Mouse (Mus musculus) embryonic facial prominence, embryonic 14.5 days (tissue): Measurements from ENCODE around the gene Rhobtb3. TPM values are rescaled to one million over a fixed set of nuclear protein-coding genes. Genes with fewer than 3 reads are reported as not detected.
A peak's percentile ranks its signal among the peaks of the same experiment; 100 is the strongest.

Source experiments
- ATAC-seq: fragments of 200-750 bp; cut with Nextera tagmentation; 2 replicates; pipeline ENCODE4 v1.8.0; 2017; ENCODE audit warnings: low read depth, moderate number of reproducible peaks, moderate TSS enrichment
- DNase-seq: peaks from one replicate; pipeline ENCODE4 v3.0.0-alpha.2; 2015; ENCODE audit warnings: low spot score
- H3K27ac ChIP-seq: fragments of 300-500 bp; sonication (generic); replicated peaks from 2 replicates; pipeline ENCODE4 v1.5.1; 2014; ENCODE audit warnings: low read depth, mild to moderate bottlenecking, low read length, moderate library complexity
- H3K27me3 ChIP-seq: fragments of 300-500 bp; sonication (generic); replicated peaks from 2 replicates; pipeline ENCODE4 v1.6.1; 2014; ENCODE audit warnings: low read length; ENCODE audit not compliant: control insufficient read depth, insufficient read depth
- H3K36me3 ChIP-seq: fragments of 300-500 bp; sonication (generic); 2 replicates; pipeline ENCODE4 v1.6.1; 2014; ENCODE audit warnings: low read length, mixed read lengths; ENCODE audit not compliant: control insufficient read depth, insufficient read depth
- H3K4me1 ChIP-seq: fragments of 300-500 bp; sonication (generic); 2 replicates; pipeline ENCODE4 v1.6.1; 2014; ENCODE audit warnings: antibody characterized with exemption, low read length; ENCODE audit not compliant: control insufficient read depth, insufficient read depth
- H3K4me2 ChIP-seq: fragments of 300-500 bp; sonication (generic); 2 replicates; pipeline ENCODE4 v1.6.1; 2014; ENCODE audit warnings: low read depth, mild to moderate bottlenecking, low read length, moderate library complexity, mixed read lengths
- H3K4me3 ChIP-seq: fragments of 300-500 bp; sonication (generic); 2 replicates; pipeline ENCODE4 v1.5.1; 2014; ENCODE audit warnings: low read depth, mild to moderate bottlenecking, low read length
- H3K9ac ChIP-seq: fragments of 300-500 bp; sonication (generic); 2 replicates; pipeline ENCODE4 v1.6.1; 2014; ENCODE audit warnings: low read depth, mild to moderate bottlenecking, low read length, moderate library complexity, mixed read lengths
- H3K9me3 ChIP-seq: fragments of 300-500 bp; sonication (generic); 2 replicates; pipeline ENCODE4 v1.6.1; 2016; ENCODE audit warnings: low read length; ENCODE audit not compliant: control insufficient read depth
- WGBS: fragments of 180-500 bp; shearing (Covaris S2); extraction: QIAGEN DNeasy Blood & Tissue Kit; methylation state at CpG from one replicate; pipeline ENCODE4 v1.1.7; 2014; 5-methylcytosine and 5-hydroxymethylcytosine counted together
- polyA plus RNA-seq: library from polyadenylated mRNA; unstranded; fragments of >200 nt; fragmentation: Nextera tagmentation; extraction: Ambion mirVana; gene quantifications from 2 replicates; pipeline ENCODE4 v1.2.1, GENCODE M21; 2014

Rhobtb3 gene
- 43.0 and 47.6 TPM in 2 replicates for polyA plus RNA-seq

DNA sequence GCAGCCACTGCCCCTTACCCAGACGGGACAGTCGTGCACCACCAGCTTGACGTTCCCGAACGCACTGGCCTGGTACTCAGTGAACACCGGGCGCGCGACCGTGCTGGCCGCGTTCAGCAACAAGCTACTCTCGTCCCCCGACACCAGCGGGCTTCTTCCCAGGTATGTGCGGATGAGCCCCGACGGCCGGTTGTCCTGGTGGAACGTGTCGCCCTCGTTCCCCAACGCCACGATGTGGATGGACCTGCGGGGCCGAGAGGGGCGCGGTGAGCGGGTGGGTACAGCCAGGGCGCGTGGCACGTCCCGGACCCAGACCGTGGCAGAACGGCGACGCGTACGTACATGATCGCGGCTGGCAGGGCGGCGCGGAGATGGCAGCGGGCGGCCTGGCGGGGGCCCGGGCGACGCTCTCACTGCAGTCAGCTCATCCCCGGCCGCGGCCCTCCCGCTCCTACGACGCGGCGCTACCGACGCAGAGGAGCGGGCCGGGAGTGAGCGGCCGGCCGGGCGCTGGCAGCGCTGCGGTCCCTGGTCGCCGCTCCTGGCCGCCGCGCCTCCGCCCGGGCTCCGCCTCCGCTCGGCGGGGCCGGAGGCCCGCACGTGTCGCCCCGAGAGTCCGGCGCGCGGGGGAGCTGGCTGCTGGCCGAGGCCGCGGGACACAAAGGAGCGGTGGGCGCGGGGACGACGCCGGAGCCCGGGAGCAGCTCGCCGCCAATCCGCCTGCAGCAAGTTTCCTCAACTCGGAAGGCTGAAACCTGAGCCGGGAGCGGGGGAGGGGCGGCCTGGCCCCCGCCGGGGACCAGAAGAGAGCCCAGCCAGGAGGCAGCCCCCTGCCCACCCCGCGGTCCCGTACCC, at the start of gene Rhobtb3:
TSS of gene Rhobtb3 (minus strand) at position 737 of the 855 bp plus-strand sequence.
- peak; percentile 93 for DNase-seq
- H3K4me1 ChIP-seq: peaks cover 13% of the 10 kb centered on the region
- H3K27me3 ChIP-seq: no peaks in the 10 kb centered on the region
- H3K27ac ChIP-seq: peak within 1 kb of the TSS; percentile 99
- no peaks in the 10 kb centered on the region for H3K9me3 ChIP-seq
- peaks cover 11% of the 10 kb centered on the region for H3K36me3 ChIP-seq
- H3K4me2 ChIP-seq: peak within 1 kb of the TSS; percentile 60
- peak within 1 kb of the TSS; percentile 98 for H3K9ac ChIP-seq
- WGBS: under 1% methylated on average over 22 of the region's 110 CpGs
- ATAC-seq: peak; percentile 91
- H3K4me3 ChIP-seq: peak within 1 kb of the TSS; percentile 89

DNA sequence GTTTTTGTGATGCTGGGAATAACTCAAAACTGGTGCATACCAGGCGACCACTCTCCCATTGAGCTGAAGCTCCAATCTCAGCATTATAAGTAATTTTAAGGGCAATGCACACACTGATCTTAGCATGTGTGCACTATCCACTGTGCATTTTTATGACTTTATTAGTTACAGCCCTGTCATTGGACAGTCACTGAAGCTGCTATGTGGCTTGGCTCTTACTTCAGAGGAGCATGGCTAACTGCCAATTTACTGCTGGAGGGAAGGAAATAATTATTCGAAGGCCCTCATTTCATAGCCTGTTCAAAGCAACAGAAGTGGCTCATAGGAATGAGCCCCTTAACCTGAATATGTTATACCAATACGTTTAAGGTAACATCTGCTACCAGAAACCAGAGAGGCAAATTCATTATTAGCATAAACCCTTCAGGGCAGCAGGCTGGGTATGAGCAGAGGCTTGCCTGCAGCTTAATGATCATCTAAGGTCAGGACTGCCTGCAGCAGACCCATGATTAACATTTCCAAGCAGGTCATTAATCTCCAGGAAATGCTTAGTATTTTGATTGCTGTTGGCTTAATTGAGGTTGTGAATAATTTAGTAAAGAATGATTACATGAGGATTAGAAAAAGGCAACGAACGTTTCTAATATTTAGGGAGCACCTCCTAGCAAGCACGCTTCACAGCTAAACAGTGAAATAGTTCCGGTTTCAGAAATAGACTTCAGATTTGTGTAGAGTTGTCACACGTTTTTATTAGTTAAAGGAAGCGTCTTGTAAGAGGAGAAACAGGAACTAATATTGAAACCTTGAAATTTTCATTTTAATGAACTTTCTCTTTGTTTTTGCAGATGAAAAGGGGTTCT, 48.7 kb upstream of the Rhobtb3 start:
- 39% methylated on average over 9 of the region's 9 CpGs for WGBS
- no peak overlapping the region for H3K4me3 ChIP-seq
- DNase-seq (peak; percentile 75), ATAC-seq (peak; percentile 74)
- H3K4me2 ChIP-seq: no peak overlapping the region
- H3K27me3 ChIP-seq: no peaks in the 10 kb centered on the region
- H3K4me1 ChIP-seq: no peaks in the 10 kb centered on the region
- H3K9ac ChIP-seq: no peak overlapping the region
- H3K36me3 ChIP-seq: no peaks in the 10 kb centered on the region
- H3K9me3 ChIP-seq: peaks cover 10% of the 10 kb centered on the region
- H3K27ac ChIP-seq: no peak overlapping the region

DNA sequence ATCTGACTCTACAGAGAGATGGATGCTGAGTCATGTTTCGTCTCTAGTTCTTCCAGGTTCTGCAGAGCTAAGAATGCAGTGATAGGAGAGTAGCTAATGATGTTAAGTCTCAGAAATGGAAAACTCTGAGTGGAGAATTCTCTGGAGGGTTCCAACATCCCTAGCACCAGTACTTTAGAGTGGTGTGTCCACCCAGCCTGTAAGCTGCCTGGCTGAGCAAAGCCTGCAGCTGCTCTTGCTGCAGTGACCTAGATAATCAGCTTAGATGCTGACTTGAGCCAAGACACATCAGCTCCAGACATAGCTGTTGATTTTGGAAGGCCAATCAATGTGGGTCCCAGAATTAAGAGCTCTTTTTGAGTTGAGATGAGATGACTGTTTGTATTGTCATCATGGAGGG, 44.4 kb upstream of the Rhobtb3 start:
- Histone ChIP-seq H3K27me3 (no peaks in the 10 kb centered on the region), H3K9me3 (no peaks in the 10 kb centered on the region), H3K4me2 (no peak overlapping the region), H3K27ac (no peak overlapping the region), H3K4me1 (no peaks in the 10 kb centered on the region), H3K36me3 (no peaks in the 10 kb centered on the region), H3K9ac (no peak overlapping the region), H3K4me3 (no peak overlapping the region)
- peak; percentile 17 for DNase-seq
- 79% methylated on average over 1 of the region's 1 CpGs for WGBS
- ATAC-seq: no peak

DNA sequence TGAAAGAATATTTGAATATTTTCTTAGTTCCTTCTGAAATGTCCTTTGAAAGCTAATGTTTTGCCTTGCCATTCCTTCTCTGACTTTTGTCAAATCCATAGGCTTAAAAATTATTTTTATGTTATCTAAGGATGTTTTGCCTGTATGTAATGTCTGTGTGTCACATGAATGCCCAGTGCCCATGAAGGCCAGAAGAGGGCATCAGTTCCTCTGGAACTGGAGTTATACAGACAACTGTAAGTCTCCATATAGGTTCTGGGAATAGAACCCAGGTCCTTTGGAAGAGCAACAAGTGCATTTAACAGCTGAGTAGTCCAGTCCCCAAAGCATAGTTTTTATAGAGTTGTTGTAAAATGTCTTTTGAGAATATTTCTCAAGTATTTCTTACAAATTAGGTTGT, 38.2 kb upstream of the Rhobtb3 start:
- Histone ChIP-seq H3K9me3 (no peaks in the 10 kb centered on the region), H3K4me2 (no peak overlapping the region), H3K27me3 (no peaks in the 10 kb centered on the region), H3K27ac (no peak overlapping the region), H3K4me1 (no peaks in the 10 kb centered on the region), H3K9ac (no peak overlapping the region), H3K4me3 (no peak overlapping the region), H3K36me3 (no peaks in the 10 kb centered on the region)
- ATAC-seq: no peak
- DNase-seq: no peak

DNA sequence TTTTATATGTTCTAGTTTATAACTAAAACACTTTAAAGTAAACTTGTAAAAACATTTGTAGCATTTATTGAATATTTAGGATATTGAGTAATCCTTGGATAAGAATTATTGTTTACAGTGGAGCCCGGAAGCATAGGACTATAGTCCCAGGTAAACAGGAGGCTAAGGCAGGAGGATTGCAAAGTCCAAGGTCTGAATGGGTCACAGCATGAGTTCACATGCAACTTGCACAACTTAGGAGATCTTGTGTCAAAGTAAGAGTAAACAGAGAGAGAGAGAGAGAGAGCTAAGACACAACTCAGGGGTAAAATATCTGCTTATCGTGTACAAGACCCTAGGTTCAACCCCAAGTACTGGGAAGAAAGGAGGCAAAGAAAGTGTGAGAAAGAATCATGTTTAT, 32.9 kb upstream of the Rhobtb3 start:
- no peaks in the 10 kb centered on the region for H3K9me3 ChIP-seq
- H3K4me3 ChIP-seq: no peak overlapping the region
- no peak overlapping the region for H3K27ac ChIP-seq
- no peaks in the 10 kb centered on the region for H3K27me3 ChIP-seq
- no peak for DNase-seq
- 82% methylated on average over 2 of the region's 2 CpGs for WGBS
- H3K4me1 ChIP-seq: no peaks in the 10 kb centered on the region
- no peak overlapping the region for H3K9ac ChIP-seq
- no peak for ATAC-seq
- no peak overlapping the region for H3K4me2 ChIP-seq
- no peaks in the 10 kb centered on the region for H3K36me3 ChIP-seq

DNA sequence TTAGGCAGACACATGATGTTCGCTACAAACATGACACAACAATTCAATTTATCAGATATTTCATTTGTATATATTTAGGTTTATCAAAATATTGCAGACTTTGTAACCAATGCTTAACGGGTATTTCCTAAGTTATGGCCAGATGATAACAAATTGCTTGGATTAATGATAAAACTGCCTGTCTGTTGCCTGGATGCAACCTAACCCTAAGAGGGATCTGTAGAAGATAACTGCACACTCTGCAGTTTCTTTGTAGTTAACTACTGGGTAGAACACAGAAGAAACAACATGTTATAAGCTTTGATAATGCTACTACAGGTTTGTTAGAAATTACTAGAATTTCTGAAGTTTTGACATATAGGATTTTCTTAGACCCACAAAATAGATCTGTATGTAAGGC, 32.5 kb upstream of the Rhobtb3 start:
- H3K27me3 ChIP-seq: no peaks in the 10 kb centered on the region
- no peaks in the 10 kb centered on the region for H3K4me1 ChIP-seq
- no peaks in the 10 kb centered on the region for H3K9me3 ChIP-seq
- H3K27ac ChIP-seq: no peak overlapping the region
- H3K9ac ChIP-seq: no peak overlapping the region
- 86% methylated on average over 2 of the region's 2 CpGs for WGBS
- DNase-seq (no peak), ATAC-seq (no peak)
- no peaks in the 10 kb centered on the region for H3K36me3 ChIP-seq
- no peak overlapping the region for H3K4me3 ChIP-seq
- H3K4me2 ChIP-seq: no peak overlapping the region

DNA sequence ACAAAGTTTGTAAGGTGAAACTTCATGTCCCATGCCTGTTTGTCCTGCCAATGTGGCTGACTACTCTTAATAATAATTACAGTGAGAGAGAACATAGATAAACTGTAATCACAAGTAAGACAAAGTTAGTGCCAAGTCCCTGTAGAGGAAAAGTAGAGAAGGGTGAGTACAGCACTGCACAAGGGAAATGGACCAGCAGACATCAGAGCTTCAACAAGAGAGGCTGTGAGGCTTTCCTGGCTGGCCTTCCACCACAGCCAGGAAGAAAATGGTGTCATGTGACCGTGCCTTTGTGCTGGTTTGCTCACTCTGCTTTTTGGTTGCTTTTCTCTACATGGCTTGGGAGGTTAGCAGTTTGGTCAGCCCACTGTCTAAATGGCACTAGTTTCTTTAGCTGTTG, 31.9 kb upstream of the Rhobtb3 start:
- H3K9ac ChIP-seq: no peak overlapping the region
- no peak overlapping the region for H3K27ac ChIP-seq
- DNase-seq (no peak), ATAC-seq (no peak)
- H3K27me3 ChIP-seq: no peaks in the 10 kb centered on the region
- H3K4me2 ChIP-seq: no peak overlapping the region
- no peaks in the 10 kb centered on the region for H3K4me1 ChIP-seq
- H3K36me3 ChIP-seq: no peaks in the 10 kb centered on the region
- no peak overlapping the region for H3K4me3 ChIP-seq
- 67% methylated on average over 1 of the region's 1 CpGs for WGBS
- H3K9me3 ChIP-seq: no peaks in the 10 kb centered on the region

DNA sequence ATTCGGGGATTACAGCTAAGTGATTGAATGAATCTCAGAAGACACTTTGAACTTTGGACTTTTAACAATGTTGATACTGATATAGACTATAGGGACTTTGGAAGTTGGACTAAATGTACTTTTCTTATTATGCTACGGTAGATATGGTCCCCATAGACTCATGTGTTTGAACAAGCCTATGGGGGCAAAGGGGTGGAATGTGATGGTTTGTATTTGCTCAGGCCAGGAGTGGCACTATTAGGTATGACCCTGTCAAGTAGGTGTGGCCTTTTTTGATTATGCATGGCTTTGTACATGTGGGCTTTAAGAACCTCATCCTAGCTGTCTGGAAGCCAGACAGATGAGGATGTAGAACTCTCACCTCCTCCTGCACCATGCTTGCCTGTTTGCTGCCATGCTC, 30.8 kb upstream of the Rhobtb3 start:
- DNase-seq: no peak
- H3K27me3 ChIP-seq: no peaks in the 10 kb centered on the region
- no peak overlapping the region for H3K4me2 ChIP-seq
- no peak overlapping the region for H3K4me3 ChIP-seq
- H3K9ac ChIP-seq: no peak overlapping the region
- no peaks in the 10 kb centered on the region for H3K9me3 ChIP-seq
- H3K36me3 ChIP-seq: no peaks in the 10 kb centered on the region
- no peak overlapping the region for H3K27ac ChIP-seq
- WGBS: 77% methylated on average over 2 of the region's 2 CpGs
- ATAC-seq: no peak
- H3K4me1 ChIP-seq: no peaks in the 10 kb centered on the region
